Mouse (Mus musculus): ENCODE measurements around the gene 4930556J24Rik.
A peak's percentile ranks its signal among the peaks of the same experiment; 100 is the strongest.
"Not testable (repeated sequence)": the region's sequence is repeated elsewhere in the genome, so short reads cannot be mapped to it uniquely, and the experiment has no call there.

Gene 4930556J24Rik

GRCm38 (mm10) chr11:3921281-3921850 is 55.2 kb downstream of the 4930556J24Rik start:
- no peak for DNase-seq (ENCODE audit: low read depth, low spot score)

- no peak for DNase-seq (ENCODE audit: low read depth, low spot score)
Measured at GRCm38 (mm10) chr11:3920476-3920875, 56.1 kb downstream of the 4930556J24Rik start.

GRCm38 (mm10) chr11:3918738-3919137 is 57.8 kb downstream of the 4930556J24Rik start:
- DNase-seq (ENCODE audit: low read depth, low spot score): no peak

- DNase-seq (ENCODE audit: low read depth, low spot score): no peak
Measured at GRCm38 (mm10) chr11:3914109-3914840, 62.3 kb downstream of the 4930556J24Rik start, which contains the start of gene Slc35e4. Slc35e4 (minus strand) TSS chr11:3914664.

GRCm38 (mm10) chr11:3913316-3914108 is 63.1 kb downstream of the 4930556J24Rik start:
- peak; percentile 72 for DNase-seq (ENCODE audit: low read depth, low spot score)

- DNase-seq (ENCODE audit: low read depth, low spot score): no peak
Measured at GRCm38 (mm10) chr11:3912875-3913271, 63.7 kb downstream of the 4930556J24Rik start.

GRCm38 (mm10) chr11:3912100-3912874 is 64.3 kb downstream of the 4930556J24Rik start:
- no peak for DNase-seq (ENCODE audit: low read depth, low spot score)

GRCm38 (mm10) chr11:3911440-3911839 is 65.1 kb downstream of the 4930556J24Rik start:
- DNase-seq (ENCODE audit: low read depth, low spot score): not testable (repeated sequence)

GRCm38 (mm10) chr11:3910513-3911310 is 65.9 kb downstream of the 4930556J24Rik start:
- DNase-seq (ENCODE audit: low read depth, low spot score): no peak

- DNase-seq (ENCODE audit: low read depth, low spot score): no peak
Measured at GRCm38 (mm10) chr11:3909236-3909635, 67.3 kb downstream of the 4930556J24Rik start.

GRCm38 (mm10) chr11:3905446-3905845 is 71.1 kb downstream of the 4930556J24Rik start:
- DNase-seq (ENCODE audit: low read depth, low spot score): no peak

GRCm38 (mm10) chr11:3904673-3905072 is 71.9 kb downstream of the 4930556J24Rik start:
- no peak for DNase-seq (ENCODE audit: low read depth, low spot score)

GRCm38 (mm10) chr11:3903046-3903445 is 73.5 kb downstream of the 4930556J24Rik start:
- DNase-seq (ENCODE audit: low read depth, low spot score): no peak

- DNase-seq (ENCODE audit: low read depth, low spot score): no peak
Measured at GRCm38 (mm10) chr11:3902516-3902915, 74.1 kb downstream of the 4930556J24Rik start.

- no peak for DNase-seq (ENCODE audit: low read depth, low spot score)
Measured at GRCm38 (mm10) chr11:3900296-3900695, 76.3 kb downstream of the 4930556J24Rik start.

GRCm38 (mm10) chr11:3895933-3896332 is 80.6 kb downstream of the 4930556J24Rik start:
- no peak for DNase-seq (ENCODE audit: low read depth, low spot score)

GRCm38 (mm10) chr11:3895458-3895857 is 81.1 kb downstream of the 4930556J24Rik start:
- no peak for DNase-seq (ENCODE audit: low read depth, low spot score)

GRCm38 (mm10) chr11:3894406-3895281 is 81.9 kb downstream of the 4930556J24Rik start, which contains the start of the genes 4921536K21Rik and Dusp18:
4921536K21Rik (minus strand) TSS chr11:3895098.
Dusp18 (plus strand) TSS chr11:3895240.
- DNase-seq (ENCODE audit: low read depth, low spot score): peak; percentile 93

- no peak for DNase-seq (ENCODE audit: low read depth, low spot score)
Measured at GRCm38 (mm10) chr11:3893970-3894369, 82.6 kb downstream of the 4930556J24Rik start.

Data from embryo, embryonic 11.5 days (tissue).